28 mouse cellular contexts compared by ENCODE assay signal in the genomic region with DNA sequence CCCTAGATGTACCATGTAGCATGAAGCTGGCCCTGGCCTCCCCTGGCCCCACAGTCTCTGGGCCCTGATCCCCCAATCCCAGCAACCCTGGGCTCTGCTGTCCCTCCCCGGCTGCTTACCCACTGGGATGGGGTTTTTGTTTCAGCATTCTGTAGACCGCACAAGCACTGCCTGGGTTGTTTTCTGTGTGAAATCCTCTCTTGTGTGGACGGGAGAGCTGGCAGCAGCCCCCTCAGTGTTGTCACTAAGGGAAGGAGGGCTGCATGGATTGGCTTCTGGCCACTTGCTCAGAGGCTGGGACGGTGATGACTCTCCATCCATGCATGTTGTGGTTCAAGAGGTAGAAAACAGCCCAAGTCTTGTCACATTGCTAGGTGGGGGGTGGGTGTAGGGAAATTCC.
DNase-seq lines count a peak whose midpoint lies in the region; ATAC-seq and TF ChIP-seq lines count a peak whose summit lies in the region.
"Had no signal": no experiment of that assay in that cellular context is flagged by ENCODE, and none has a peak within 500 bp of the region (broad histone marks: within the 10 kb centered on the region; RNA-seq: fewer than 3 reads in every experiment).

No protein-coding gene starts in this region.

- H3K4me2 ChIP-seq in forebrain, postnatal 0 days (ENCODE audit: low read depth), result no peak overlapping the region
- H3K4me2 ChIP-seq in forebrain, embryonic 11.5 days (ENCODE audit: low read depth, low read length, severe bottlenecking), result no peak overlapping the region
- H3K4me2 ChIP-seq in midbrain, embryonic 14.5 days (ENCODE audit: low read length), result no peak overlapping the region
- H3K4me2 ChIP-seq: embryonic facial prominence, embryonic 13.5 days; limb, embryonic 13.5 days; liver, embryonic 12.5 days; midbrain, embryonic 12.5 days; neural tube, embryonic 15.5 days had no signal

- no peaks in the 10 kb centered on the region for H3K9me3 ChIP-seq in forebrain, postnatal 0 days (ENCODE audit: low read length)
- no peaks in the 10 kb centered on the region for H3K9me3 ChIP-seq in forebrain, embryonic 11.5 days (ENCODE audit: control insufficient read depth, low read length)
- H3K9me3 ChIP-seq in midbrain, embryonic 14.5 days (ENCODE audit: control insufficient read depth, low read length), result no peaks in the 10 kb centered on the region
- no peaks in the 10 kb centered on the region for H3K9me3 ChIP-seq in midbrain, embryonic 10.5 days (replicated peaks)
- H3K9me3 ChIP-seq: embryonic facial prominence, embryonic 13.5 days; limb, embryonic 13.5 days; liver, embryonic 12.5 days; midbrain, embryonic 12.5 days; neural tube, embryonic 15.5 days had no signal

- H3K27ac ChIP-seq in forebrain, postnatal 0 days (ENCODE audit: low read depth, low read length), result no peak overlapping the region
- H3K27ac ChIP-seq in forebrain, embryonic 11.5 days (ENCODE audit: low read depth, low read length), result no peak overlapping the region
- no peak overlapping the region for H3K27ac ChIP-seq in midbrain, embryonic 14.5 days (replicated peaks; ENCODE audit: low read depth, low read length)
- H3K27ac ChIP-seq in midbrain, embryonic 10.5 days (replicated peaks), result no peak overlapping the region
- H3K27ac ChIP-seq: embryonic facial prominence, embryonic 13.5 days; limb, embryonic 13.5 days; liver, embryonic 12.5 days; midbrain, embryonic 12.5 days; neural tube, embryonic 15.5 days had no signal

- no peak overlapping the region for H3K4me3 ChIP-seq in forebrain, postnatal 0 days (ENCODE audit: low read depth, low read length)
- no peak overlapping the region for H3K4me3 ChIP-seq in forebrain, embryonic 11.5 days (ENCODE audit: low read depth, low read length)
- H3K4me3 ChIP-seq in midbrain, embryonic 14.5 days (replicated peaks; ENCODE audit: low read depth, low read length), result no peak overlapping the region
- H3K4me3 ChIP-seq in midbrain, embryonic 10.5 days, result no peak overlapping the region
- H3K4me3 ChIP-seq: embryonic facial prominence, embryonic 13.5 days; erythroblast, embryonic 14.5 days; layer of hippocampus, adult 2 months; limb, embryonic 13.5 days; liver, embryonic 12.5 days; midbrain, embryonic 12.5 days; neural tube, embryonic 15.5 days had no signal

- 37% methylated on average over 4 of the region's 4 CpGs for WGBS in forebrain, postnatal 0 days
- WGBS in forebrain, embryonic 11.5 days, result 62% methylated on average over 4 of the region's 4 CpGs
- 52% methylated on average over 4 of the region's 4 CpGs for WGBS in midbrain, embryonic 14.5 days
- WGBS in midbrain, embryonic 10.5 days, result 79% methylated on average over 4 of the region's 4 CpGs

- no peaks in the 10 kb centered on the region for H3K27me3 ChIP-seq in forebrain, postnatal 0 days (ENCODE audit: insufficient read depth, low read length)
- H3K27me3 ChIP-seq in forebrain, embryonic 11.5 days (ENCODE audit: control insufficient read depth, insufficient read depth, low read length), result no peaks in the 10 kb centered on the region
- no peaks in the 10 kb centered on the region for H3K27me3 ChIP-seq in midbrain, embryonic 14.5 days (ENCODE audit: control insufficient read depth, insufficient read depth, low read length)
- no peaks in the 10 kb centered on the region for H3K27me3 ChIP-seq in midbrain, embryonic 10.5 days (ENCODE audit: low read depth, poor library complexity, severe bottlenecking)
- H3K27me3 ChIP-seq: embryonic facial prominence, embryonic 13.5 days; limb, embryonic 13.5 days; liver, embryonic 12.5 days; midbrain, embryonic 12.5 days; neural tube, embryonic 15.5 days had no signal

- no peak overlapping the region for H3K9ac ChIP-seq in forebrain, postnatal 0 days
- H3K9ac ChIP-seq in forebrain, embryonic 11.5 days (ENCODE audit: low read length), result no peak overlapping the region
- H3K9ac ChIP-seq in midbrain, embryonic 14.5 days (replicated peaks; ENCODE audit: low read length), result no peak overlapping the region
- H3K9ac ChIP-seq: embryonic facial prominence, embryonic 13.5 days; limb, embryonic 13.5 days; liver, embryonic 12.5 days; midbrain, embryonic 12.5 days; neural tube, embryonic 15.5 days had no signal

- H3K4me1 ChIP-seq in forebrain, postnatal 0 days (ENCODE audit: insufficient read depth), result no peaks in the 10 kb centered on the region
- H3K4me1 ChIP-seq in forebrain, embryonic 11.5 days (replicated peaks; ENCODE audit: control insufficient read depth, insufficient read depth, low read length), result no peaks in the 10 kb centered on the region
- H3K4me1 ChIP-seq in midbrain, embryonic 14.5 days (ENCODE audit: control insufficient read depth, insufficient read depth, low read length), result no peaks in the 10 kb centered on the region
- H3K4me1 ChIP-seq in midbrain, embryonic 10.5 days, result no peaks in the 10 kb centered on the region
- H3K4me1 ChIP-seq: embryonic facial prominence, embryonic 13.5 days; limb, embryonic 13.5 days; liver, embryonic 12.5 days; midbrain, embryonic 12.5 days; neural tube, embryonic 15.5 days had no signal

- peak; percentile 3 for DNase-seq in forebrain, postnatal 0 days
- DNase-seq in forebrain, embryonic 11.5 days (ENCODE audit: low spot score), result no peak
- DNase-seq in midbrain, embryonic 14.5 days, result peak; percentile 6
- DNase-seq in midbrain, embryonic 10.5 days (ENCODE audit: low spot score), result no peak
- peak; percentile 58 for DNase-seq in Muller cell, postnatal 12 days (ENCODE audit: inconsistent ontology term)
- DNase-seq in fibroblast of lung, adult 2 months (ENCODE audit: low read depth), result peak; percentile 44
- DNase-seq in layer of hippocampus, postnatal 25 days (ENCODE audit: extremely low spot score in 1 of 2, low spot score in 1 of 2), result no peak
- DNase-seq: adrenal gland, postnatal 25 days; cerebellum, adult 11 months; cerebellum, postnatal 36 days; embryo, embryonic 11 days; gastrocnemius, postnatal 36 days; kidney, adult 2 months; kidney, postnatal 25 days; layer of hippocampus, postnatal 36 days; lung, adult 18-20 months; lung, postnatal 10 days; right cerebral cortex, adult 18-20 months; thymus, adult 18-20 months; thymus, postnatal 36 days had no signal

- TF ChIP-seq CTCF in forebrain, postnatal 0 days (IDR thresholded peaks at IDR 0.05; ENCODE audit: low read depth), result no peak

- ATAC-seq in forebrain, postnatal 0 days, result peak; percentile 38
- no peak for ATAC-seq in forebrain, embryonic 11.5 days (replicated peaks; ENCODE audit: low FRiP score)
- ATAC-seq in midbrain, embryonic 14.5 days (ENCODE audit: low FRiP score, low TSS enrichment), result no peak
- ATAC-seq: inflammation-experienced regulatory T-cells, adult 6 months; liver, embryonic 12.5 days had no signal

- H3K36me3 ChIP-seq in forebrain, postnatal 0 days (ENCODE audit: insufficient read depth), result no peaks in the 10 kb centered on the region
- no peaks in the 10 kb centered on the region for H3K36me3 ChIP-seq in forebrain, embryonic 11.5 days (ENCODE audit: control insufficient read depth, insufficient read depth, low read length)
- no peaks in the 10 kb centered on the region for H3K36me3 ChIP-seq in midbrain, embryonic 14.5 days (ENCODE audit: control insufficient read depth, insufficient read depth, low read length)
- H3K36me3 ChIP-seq in midbrain, embryonic 10.5 days, result no peaks in the 10 kb centered on the region
- H3K36me3 ChIP-seq: embryonic facial prominence, embryonic 13.5 days; limb, embryonic 13.5 days; liver, embryonic 12.5 days; midbrain, embryonic 12.5 days; neural tube, embryonic 15.5 days had no signal

Comparison
In these comparisons a context has a peak if more than half of its experiments do, and no peak if none do; other contexts are left out.
1. DNase-seq: peak in forebrain, postnatal 0 days (single experiment), midbrain, embryonic 14.5 days (single experiment), Muller cell, postnatal 12 days (single experiment) and fibroblast of lung, adult 2 months (single experiment); none in forebrain, embryonic 11.5 days (single experiment), midbrain, embryonic 10.5 days (single experiment) and layer of hippocampus, postnatal 25 days (0 of 2).